Mouse (Mus musculus) liver, postnatal 0 days (tissue): ENCODE results near the gene Shbg.

Experiments used
- CTCF ChIP-seq: sonication (generic); IDR thresholded peaks from 2 replicates; pipeline ENCODE4 v1.5.1; 2016; ENCODE audit warnings: antibody characterized with exemption, low read depth
- EP300 ChIP-seq: IDR thresholded peaks from 2 replicates; pipeline ENCODE4 v1.6.1; 2016; ENCODE audit warnings: antibody characterized with exemption, low read depth, mild to moderate bottlenecking

GRCm38 (mm10) chr11:69617805-69618204 is at the start of gene Shbg:
- no peak for TF ChIP-seq CTCF
- no peak for TF ChIP-seq EP300
